Mouse (Mus musculus) C2C12 (cell line): ENCODE results near the gene Tusc2.

Experiments
- CTCF ChIP-seq: IDR thresholded peaks from one replicate; pipeline ENCODE4 v1.5.1; 2011; ENCODE audit not compliant: control insufficient read depth, insufficient read depth, insufficient read length
- MAX ChIP-seq: IDR thresholded peaks from one replicate; pipeline ENCODE4 v1.6.1; 2011; ENCODE audit warnings: mild to moderate bottlenecking, control low read depth
- MYOD1 ChIP-seq: IDR thresholded peaks from one replicate; pipeline ENCODE4 v1.6.1; 2011; ENCODE audit warnings: low read depth; ENCODE audit not compliant: control insufficient read depth, insufficient read length

DNA sequence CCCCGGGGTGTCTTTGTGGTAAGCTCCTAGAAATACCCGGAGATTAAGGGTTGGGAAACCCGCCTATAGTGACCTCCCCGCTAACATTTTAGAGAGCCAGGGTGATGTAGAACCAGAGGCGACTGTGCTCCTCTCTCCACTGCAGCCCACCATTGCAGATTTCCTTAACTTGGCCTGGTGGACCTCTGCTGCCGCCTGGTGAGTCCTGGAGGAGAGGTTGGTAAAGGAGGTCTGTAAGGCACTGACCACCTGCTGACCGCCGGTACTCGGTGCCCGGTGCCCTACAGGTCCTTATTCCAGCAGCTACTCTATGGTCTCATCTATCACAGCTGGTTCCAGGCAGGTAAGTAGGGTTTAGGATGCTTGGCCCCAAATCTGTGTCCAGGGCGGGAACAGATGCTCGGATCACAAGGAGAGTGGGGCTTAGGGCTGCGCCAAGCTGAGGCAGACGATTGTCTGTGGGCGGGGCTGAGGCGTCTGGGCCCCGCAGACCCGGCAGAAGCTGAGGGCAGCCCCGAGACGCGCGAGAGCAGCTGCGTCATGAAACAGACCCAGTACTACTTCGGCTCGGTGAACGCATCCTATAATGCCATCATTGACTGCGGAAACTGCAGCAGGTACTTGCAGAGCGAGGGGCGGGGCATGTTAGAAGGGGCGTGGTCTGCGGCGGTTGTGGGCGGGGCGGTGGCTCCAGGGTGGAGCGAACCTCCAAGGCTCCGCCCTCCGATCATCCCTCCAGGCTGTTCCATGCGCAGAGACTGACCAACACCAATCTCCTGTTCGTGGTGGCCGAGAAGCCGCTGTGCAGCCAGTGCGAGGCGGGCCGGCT, 36.6 kb upstream of the Tusc2 start:
- TF ChIP-seq CTCF = no peak
- TF ChIP-seq MAX = no peak
- no peak for TF ChIP-seq MYOD1
